Mouse (Mus musculus): ENCODE results near the gene Sirt1.
"Not testable (repeated sequence)": the region's sequence is repeated elsewhere in the genome, so short reads cannot be mapped to it uniquely, and the experiment has no call there.

DNA sequence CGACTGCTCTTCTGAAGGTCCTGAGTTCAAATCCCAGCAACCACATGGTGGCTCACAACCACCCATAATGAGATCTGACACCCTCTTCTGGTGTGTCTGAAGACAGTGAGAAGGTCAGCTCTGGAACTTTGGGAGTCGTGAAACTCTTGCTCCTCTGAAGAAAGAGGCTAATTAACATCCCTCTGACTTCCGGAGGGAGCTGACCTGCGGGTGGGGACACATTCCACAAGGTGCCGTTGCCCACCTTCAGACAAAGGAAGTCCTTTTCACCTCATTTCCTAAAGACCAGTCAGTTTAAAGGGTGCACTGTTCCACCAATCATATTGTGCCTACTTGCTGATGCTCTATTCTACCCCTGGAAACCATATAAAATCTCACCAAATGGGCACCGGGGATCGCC, 30.4 kb downstream of the Sirt1 start:
- TF ChIP-seq POLR2A (IDR thresholded peaks at IDR 0.05; ENCODE audit: low read depth, low read length); CTCF (IDR thresholded peaks at IDR 0.05; ENCODE audit: extremely low read depth, insufficient read depth, insufficient read length, insufficient replicate concordance): not testable (repeated sequence)
